Mouse (Mus musculus) thymus, postnatal 4 days (tissue): ENCODE measurements around the gene Lrguk.

Experiments used
- DNase-seq: peaks from one replicate; pipeline ENCODE4 v3.0.0; 2021

Lrguk gene

DNA sequence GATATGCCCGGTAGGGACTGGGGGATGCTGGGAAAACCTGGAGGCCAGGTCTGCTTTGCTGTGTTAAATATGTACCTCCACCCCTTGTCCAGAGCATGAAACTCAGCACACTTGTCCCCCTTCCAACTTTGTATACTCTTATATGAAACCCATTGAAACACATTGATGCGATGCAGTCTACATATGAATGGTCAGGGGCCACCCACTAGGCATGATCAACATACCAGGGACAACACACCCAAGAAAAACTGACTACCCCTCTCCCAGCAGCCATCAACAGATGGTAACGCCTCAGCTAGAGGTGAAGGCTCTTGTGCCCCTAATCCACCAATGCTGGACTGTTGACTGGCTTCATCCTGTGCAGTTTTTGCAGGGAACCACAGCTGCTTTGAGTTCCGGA lies 150.7 kb downstream of the Lrguk start:
- DNase-seq = no peak

DNA sequence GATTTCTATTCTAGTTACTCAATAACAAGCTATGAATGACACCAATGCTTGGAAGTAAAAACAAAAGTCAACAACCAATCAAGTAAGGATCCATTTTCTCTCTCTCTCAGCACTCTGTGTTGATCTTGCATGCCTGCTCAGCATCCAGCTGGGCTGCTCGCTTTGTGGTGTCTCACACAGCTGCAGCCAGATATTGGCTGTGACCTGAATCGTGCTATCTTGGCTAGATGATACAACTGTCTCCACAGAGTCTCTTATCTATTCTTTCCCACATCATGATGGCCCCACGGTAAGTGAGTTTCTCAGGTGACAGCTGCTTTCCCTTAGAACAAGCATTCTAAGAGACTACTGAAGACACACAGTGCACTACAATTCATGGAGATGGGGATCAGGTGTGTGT lies 152.7 kb downstream of the Lrguk start:
- DNase-seq = peak; percentile 68

DNA sequence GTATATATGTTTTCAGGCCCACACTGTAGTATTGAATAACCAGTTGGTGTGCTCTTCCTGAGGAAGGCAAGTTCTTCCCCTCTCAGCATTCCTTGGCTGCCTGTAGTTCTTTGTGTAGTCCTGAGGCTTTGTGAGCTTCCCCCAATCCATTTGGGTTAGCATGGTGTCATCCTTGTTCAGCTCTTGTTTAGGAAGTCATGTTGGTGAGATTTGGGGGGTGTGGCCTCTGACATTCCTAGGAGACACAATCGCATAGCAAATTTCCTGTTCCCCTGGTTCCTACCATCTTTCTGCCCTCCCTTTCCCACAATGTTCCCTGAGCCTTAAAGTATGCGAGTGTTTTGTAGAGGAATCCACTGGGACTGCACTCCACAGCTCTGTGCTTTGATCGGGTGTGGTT lies 154.1 kb downstream of the Lrguk start:
- no peak for DNase-seq
